Mouse (Mus musculus): ENCODE measurements at regions not wholly inside any gene's neighbourhood (a gene's known extent, or its start where the extent isn't known, plus 50 kb on each side); places are given as distances from the start of the nearest gene placed in this dataset.
"Not testable (repeated sequence)": the region's sequence is repeated elsewhere in the genome, so short reads cannot be mapped to it uniquely, and the experiment has no call there.

DNA sequence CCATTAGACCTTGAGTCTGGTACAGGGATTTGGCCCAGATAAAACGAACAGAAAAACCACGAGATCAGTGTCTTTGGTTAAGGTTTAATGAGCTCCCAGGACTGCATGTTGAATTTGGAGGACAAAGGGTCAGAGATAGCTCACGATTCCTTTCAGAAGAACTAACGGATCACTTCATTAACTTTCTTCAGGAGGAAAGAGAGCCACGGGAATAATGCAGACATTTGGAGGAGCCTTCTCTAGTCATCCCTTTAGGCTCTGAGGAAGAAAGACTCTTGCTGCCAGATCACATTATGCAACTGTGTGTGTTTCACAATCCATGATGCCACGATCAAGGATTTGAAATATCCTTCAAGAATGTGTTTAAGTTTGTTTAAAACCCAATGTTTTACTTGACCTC lies 83.7 kb upstream of the Gm12728 start:
- no peaks in the 10 kb centered on the region for H3K9me3 ChIP-seq (ENCODE audit: control insufficient read depth, low read length)
- 65% methylated on average over 6 of the region's 6 CpGs for WGBS
- ATAC-seq (ENCODE audit: low FRiP score) (no peak), DNase-seq (ENCODE audit: low spot score) (no peak)
- H3K9ac ChIP-seq (ENCODE audit: low read depth, low read length), result no peak overlapping the region
- H3K4me3 ChIP-seq (ENCODE audit: low read depth, low read length), result no peak overlapping the region
- no peak overlapping the region for H3K4me2 ChIP-seq (replicated peaks; ENCODE audit: low read depth, low read length)
- no peaks in the 10 kb centered on the region for H3K4me1 ChIP-seq (replicated peaks; ENCODE audit: control insufficient read depth, insufficient read depth, low read length)
- H3K27ac ChIP-seq (ENCODE audit: low read depth, low read length), result no peak overlapping the region
- H3K36me3 ChIP-seq (ENCODE audit: control insufficient read depth, insufficient read depth, low read length), result no peaks in the 10 kb centered on the region
- no peaks in the 10 kb centered on the region for H3K27me3 ChIP-seq (ENCODE audit: control insufficient read depth, insufficient read depth, low read length)

DNA sequence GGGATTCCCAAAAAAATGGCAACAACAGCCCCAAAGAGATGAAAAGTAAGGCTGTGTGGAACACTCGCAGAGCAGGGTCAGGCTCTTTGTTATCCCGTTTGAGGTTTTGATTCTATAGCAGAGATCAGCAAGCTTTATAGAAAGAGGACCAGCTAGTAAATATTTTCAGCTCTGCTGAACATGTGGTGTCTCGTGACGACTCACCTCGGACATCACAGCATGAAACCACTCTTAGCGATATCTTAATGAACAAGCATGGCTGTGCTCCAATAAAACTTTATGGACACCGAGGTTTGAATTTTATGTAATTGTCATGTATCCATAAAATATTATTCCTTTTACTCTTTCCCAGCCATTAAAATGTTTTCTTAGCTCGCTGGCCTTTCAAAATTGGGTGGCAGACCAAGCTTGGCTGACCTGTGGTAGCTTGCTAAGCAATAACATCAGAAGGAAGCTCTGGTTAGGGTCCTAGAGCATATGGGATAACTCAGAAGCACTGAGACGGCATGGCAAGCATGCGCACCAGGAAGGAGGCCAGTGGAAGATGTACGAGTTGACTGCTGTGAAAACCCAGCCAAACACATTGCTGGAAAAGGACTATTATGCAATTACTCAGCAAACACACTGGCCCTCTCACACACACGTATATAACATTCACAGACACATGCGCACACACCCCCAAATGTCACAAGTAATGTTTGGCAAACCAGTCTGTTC lies 81.4 kb upstream of the Gm12728 start:
- no peaks in the 10 kb centered on the region for H3K36me3 ChIP-seq (ENCODE audit: control insufficient read depth, insufficient read depth, low read length)
- 78% methylated on average over 13 of the region's 13 CpGs for WGBS
- ATAC-seq (ENCODE audit: low FRiP score), result no peak

DNA sequence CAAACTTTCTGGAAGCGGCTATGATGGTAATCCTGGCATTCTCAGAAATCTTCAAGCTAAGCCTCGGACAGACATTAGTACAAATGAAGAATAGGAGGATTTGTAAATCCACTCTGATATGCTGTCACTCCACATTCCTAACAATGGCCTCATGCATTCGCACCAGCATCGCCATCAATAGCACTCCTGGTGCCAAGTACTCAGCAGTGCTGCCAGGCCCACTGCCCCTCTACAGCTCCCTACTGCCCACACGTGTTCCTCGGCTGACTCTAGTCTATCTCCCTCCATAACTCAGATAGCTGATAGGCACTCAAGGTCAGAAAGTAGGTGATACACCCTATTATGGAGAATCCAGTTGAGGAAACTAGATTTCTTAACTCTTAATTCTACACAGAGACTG lies 75.7 kb upstream of the Gm12728 start:
- H3K4me1 ChIP-seq (replicated peaks; ENCODE audit: control insufficient read depth, insufficient read depth, low read length), result no peaks in the 10 kb centered on the region
- H3K4me3 ChIP-seq (ENCODE audit: low read depth, low read length), result no peak overlapping the region
- H3K9ac ChIP-seq (ENCODE audit: low read depth, low read length), result no peak overlapping the region
- ATAC-seq (ENCODE audit: low FRiP score) (no peak), DNase-seq (ENCODE audit: low spot score) (no peak)
- H3K27ac ChIP-seq (ENCODE audit: low read depth, low read length), result no peak overlapping the region
- no peak overlapping the region for H3K4me2 ChIP-seq (replicated peaks; ENCODE audit: low read depth, low read length)
- 95% methylated on average over 6 of the region's 6 CpGs for WGBS
- no peaks in the 10 kb centered on the region for H3K27me3 ChIP-seq (ENCODE audit: control insufficient read depth, insufficient read depth, low read length)
- H3K9me3 ChIP-seq (ENCODE audit: control insufficient read depth, low read length), result no peaks in the 10 kb centered on the region
- H3K36me3 ChIP-seq (ENCODE audit: control insufficient read depth, insufficient read depth, low read length), result no peaks in the 10 kb centered on the region

More for the DNA sequence above, 81.4 kb upstream of the Gm12728 start:
- no peak for DNase-seq (ENCODE audit: low spot score)
- no peaks in the 10 kb centered on the region for H3K4me1 ChIP-seq (replicated peaks; ENCODE audit: control insufficient read depth, insufficient read depth, low read length)
- no peak overlapping the region for H3K4me3 ChIP-seq (ENCODE audit: low read depth, low read length)
- no peaks in the 10 kb centered on the region for H3K27me3 ChIP-seq (ENCODE audit: control insufficient read depth, insufficient read depth, low read length)
- no peak overlapping the region for H3K9ac ChIP-seq (ENCODE audit: low read depth, low read length)
- no peak overlapping the region for H3K4me2 ChIP-seq (replicated peaks; ENCODE audit: low read depth, low read length)
- no peaks in the 10 kb centered on the region for H3K9me3 ChIP-seq (ENCODE audit: control insufficient read depth, low read length)
- no peak overlapping the region for H3K27ac ChIP-seq (ENCODE audit: low read depth, low read length)

DNA sequence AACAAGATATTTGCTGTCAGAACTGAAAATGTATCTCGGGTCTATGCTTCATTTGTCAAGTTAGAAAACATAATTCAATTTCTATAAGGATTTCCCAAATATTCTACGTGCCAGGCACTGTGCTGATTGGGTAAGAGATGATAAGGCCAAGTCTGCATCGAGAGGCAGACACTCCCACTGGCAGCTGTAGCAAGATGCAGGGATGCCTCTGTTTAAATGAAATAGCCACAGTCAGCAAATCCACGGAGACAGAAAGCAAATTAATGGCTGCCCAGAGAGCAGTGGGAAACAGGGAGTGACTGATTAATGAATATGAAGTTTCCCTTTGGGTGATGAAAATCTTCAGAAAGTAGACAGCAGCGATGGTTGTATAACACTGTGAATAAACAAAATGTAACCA lies 71.6 kb upstream of the Gm12728 start:
- Histone ChIP-seq H3K9ac (ENCODE audit: low read depth, low read length) (no peak overlapping the region), H3K4me3 (ENCODE audit: low read depth, low read length) (no peak overlapping the region), H3K9me3 (ENCODE audit: control insufficient read depth, low read length) (no peaks in the 10 kb centered on the region), H3K27ac (ENCODE audit: low read depth, low read length) (no peak overlapping the region), H3K4me2 (replicated peaks; ENCODE audit: low read depth, low read length) (no peak overlapping the region), H3K4me1 (replicated peaks; ENCODE audit: control insufficient read depth, insufficient read depth, low read length) (no peaks in the 10 kb centered on the region), H3K36me3 (ENCODE audit: control insufficient read depth, insufficient read depth, low read length) (no peaks in the 10 kb centered on the region), H3K27me3 (ENCODE audit: control insufficient read depth, insufficient read depth, low read length) (no peaks in the 10 kb centered on the region)
- WGBS, result 69% methylated on average over 5 of the region's 5 CpGs
- ATAC-seq (ENCODE audit: low FRiP score) (no peak), DNase-seq (ENCODE audit: low spot score) (no peak)

DNA sequence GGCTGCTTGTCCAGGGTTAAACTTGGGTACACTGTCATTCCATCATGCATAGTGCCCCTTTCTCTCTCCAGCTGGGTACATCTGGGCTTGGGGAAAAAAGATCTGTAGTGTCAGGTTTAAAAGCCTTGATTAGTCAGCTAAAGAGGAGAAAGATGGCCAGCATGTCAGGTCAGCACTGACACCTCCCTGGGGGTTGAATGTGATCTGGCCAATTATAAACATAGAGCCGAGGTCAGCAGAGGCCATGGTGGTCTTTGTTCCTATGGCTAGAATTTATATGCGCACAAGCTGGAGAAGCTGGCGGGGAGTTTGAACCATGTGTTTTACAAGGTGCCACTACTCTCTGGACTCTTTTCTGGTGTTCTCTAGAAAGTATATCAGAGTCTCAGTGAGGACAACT lies 61.0 kb upstream of the Gm12728 start:
- WGBS, result 47% methylated on average over 3 of the region's 3 CpGs
- H3K36me3 ChIP-seq (ENCODE audit: control insufficient read depth, insufficient read depth, low read length), result no peaks in the 10 kb centered on the region

DNA sequence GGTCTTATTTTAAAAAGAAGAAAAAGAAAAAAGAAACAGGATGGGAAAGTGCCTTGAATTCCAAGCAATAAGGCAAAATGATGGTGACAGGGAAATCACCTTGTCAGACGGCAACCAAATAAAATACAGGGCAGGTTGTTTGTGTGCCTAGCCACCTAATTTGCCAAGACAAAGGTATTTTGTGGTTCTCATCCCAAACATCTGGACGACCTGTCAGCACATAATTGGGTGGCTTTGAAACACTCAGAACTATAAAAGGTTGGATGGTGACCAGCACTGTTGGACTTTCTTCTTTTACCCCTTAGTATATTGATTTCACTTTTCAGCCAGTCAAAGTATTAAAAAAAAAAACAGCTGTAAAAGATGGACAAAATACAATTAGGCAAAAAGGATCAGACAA lies 58.8 kb upstream of the Gm12728 start:
- 73% methylated on average over 2 of the region's 2 CpGs for WGBS
- Histone ChIP-seq H3K9ac (ENCODE audit: low read depth, low read length) (no peak overlapping the region), H3K36me3 (ENCODE audit: control insufficient read depth, insufficient read depth, low read length) (no peaks in the 10 kb centered on the region), H3K9me3 (ENCODE audit: control insufficient read depth, low read length) (no peaks in the 10 kb centered on the region), H3K4me3 (ENCODE audit: low read depth, low read length) (no peak overlapping the region), H3K4me1 (replicated peaks; ENCODE audit: control insufficient read depth, insufficient read depth, low read length) (no peaks in the 10 kb centered on the region), H3K27me3 (ENCODE audit: control insufficient read depth, insufficient read depth, low read length) (no peaks in the 10 kb centered on the region), H3K27ac (ENCODE audit: low read depth, low read length) (no peak overlapping the region), H3K4me2 (replicated peaks; ENCODE audit: low read depth, low read length) (no peak overlapping the region)
- ATAC-seq (ENCODE audit: low FRiP score) (no peak), DNase-seq (ENCODE audit: low spot score) (no peak)

More for the DNA sequence above, 61.0 kb upstream of the Gm12728 start:
- no peak overlapping the region for H3K9ac ChIP-seq (ENCODE audit: low read depth, low read length)
- no peaks in the 10 kb centered on the region for H3K27me3 ChIP-seq (ENCODE audit: control insufficient read depth, insufficient read depth, low read length)
- no peaks in the 10 kb centered on the region for H3K4me1 ChIP-seq (replicated peaks; ENCODE audit: control insufficient read depth, insufficient read depth, low read length)
- no peak overlapping the region for H3K27ac ChIP-seq (ENCODE audit: low read depth, low read length)
- no peak overlapping the region for H3K4me2 ChIP-seq (replicated peaks; ENCODE audit: low read depth, low read length)
- DNase-seq (ENCODE audit: low spot score) (peak; percentile 25), ATAC-seq (ENCODE audit: low FRiP score) (no peak)
- H3K4me3 ChIP-seq (ENCODE audit: low read depth, low read length), result no peak overlapping the region
- H3K9me3 ChIP-seq (ENCODE audit: control insufficient read depth, low read length), result no peaks in the 10 kb centered on the region

DNA sequence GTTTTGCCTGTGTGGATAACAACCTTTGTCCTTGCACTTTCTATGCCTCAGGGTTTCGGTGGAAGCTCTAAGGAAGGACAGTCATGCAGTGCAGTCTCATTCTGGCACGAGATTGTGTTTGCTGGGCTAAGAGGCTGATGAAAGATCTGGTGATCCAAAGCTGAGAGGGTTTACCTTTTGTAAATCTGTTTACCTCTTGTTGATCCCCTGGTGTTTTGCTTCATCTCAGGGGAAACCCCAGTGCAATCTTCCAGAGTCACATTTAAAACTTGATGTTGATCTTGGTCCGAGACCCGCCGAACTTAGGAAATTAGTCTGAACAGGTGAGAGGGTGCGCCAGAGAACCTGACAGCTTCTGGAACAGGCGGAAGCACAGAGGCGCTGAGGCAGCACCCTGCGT lies 54.6 kb upstream of the Gm12728 start:
- ATAC-seq (ENCODE audit: low FRiP score); H3K27me3 ChIP-seq (ENCODE audit: control insufficient read depth, insufficient read depth, low read length); H3K27ac ChIP-seq (ENCODE audit: low read depth, low read length); H3K9me3 ChIP-seq (ENCODE audit: control insufficient read depth, low read length); H3K4me2 ChIP-seq (replicated peaks; ENCODE audit: low read depth, low read length); H3K9ac ChIP-seq (ENCODE audit: low read depth, low read length); H3K36me3 ChIP-seq (ENCODE audit: control insufficient read depth, insufficient read depth, low read length); H3K4me3 ChIP-seq (ENCODE audit: low read depth, low read length); H3K4me1 ChIP-seq (replicated peaks; ENCODE audit: control insufficient read depth, insufficient read depth, low read length); DNase-seq (ENCODE audit: low spot score): not testable (repeated sequence)
- WGBS, result 89% methylated on average over 6 of the region's 9 CpGs

All from hindbrain, embryonic 11.5 days (tissue).